Mouse (Mus musculus): ENCODE measurements around the gene Gm6583. TPM values are rescaled to one million over a fixed set of nuclear protein-coding genes. Genes with fewer than 3 reads are reported as not detected.
"Not testable (repeated sequence)": the region's sequence is repeated elsewhere in the genome, so short reads cannot be mapped to it uniquely, and the experiment has no call there.

The Gm6583 gene
- total RNA-seq, 4 experiments from 2014 or later = 0.17 TPM; not detected in 2

- peak; percentile 74 for DNase-seq
These were observed 30.9 kb downstream of the Gm6583 start for GRCm38 (mm10) chr5:112324637-112325545.

DNA sequence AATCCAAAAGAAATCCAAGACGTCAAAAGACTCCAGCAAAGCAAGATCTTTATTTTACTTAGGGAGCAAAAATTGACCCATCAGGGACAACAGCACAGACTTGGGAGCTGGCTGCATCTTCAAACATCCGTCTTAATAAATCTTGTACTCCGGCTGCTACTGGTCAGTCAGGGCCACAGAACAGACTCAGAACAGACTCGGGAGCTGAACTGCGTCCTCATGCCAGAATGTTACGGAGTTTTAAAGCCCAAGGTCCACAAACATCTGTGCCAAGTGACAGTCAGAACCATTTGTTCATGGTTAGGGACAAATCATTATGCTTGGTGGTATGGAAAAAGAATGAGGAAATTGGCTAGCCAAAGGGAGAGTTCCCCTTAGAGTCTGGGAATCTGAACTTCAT lies 32.6 kb downstream of the Gm6583 start:
- peak; percentile 61 for DNase-seq

GRCm38 (mm10) chr5:112321376-112321775 lies 34.5 kb downstream of the Gm6583 start:
- no peak for DNase-seq

- DNase-seq = no peak
These were observed 34.9 kb downstream of the Gm6583 start for GRCm38 (mm10) chr5:112320936-112321335.

GRCm38 (mm10) chr5:112320379-112320778 lies 35.5 kb downstream of the Gm6583 start:
- DNase-seq = no peak

GRCm38 (mm10) chr5:112319343-112319742 lies 36.5 kb downstream of the Gm6583 start:
- DNase-seq = not testable (repeated sequence)

DNA sequence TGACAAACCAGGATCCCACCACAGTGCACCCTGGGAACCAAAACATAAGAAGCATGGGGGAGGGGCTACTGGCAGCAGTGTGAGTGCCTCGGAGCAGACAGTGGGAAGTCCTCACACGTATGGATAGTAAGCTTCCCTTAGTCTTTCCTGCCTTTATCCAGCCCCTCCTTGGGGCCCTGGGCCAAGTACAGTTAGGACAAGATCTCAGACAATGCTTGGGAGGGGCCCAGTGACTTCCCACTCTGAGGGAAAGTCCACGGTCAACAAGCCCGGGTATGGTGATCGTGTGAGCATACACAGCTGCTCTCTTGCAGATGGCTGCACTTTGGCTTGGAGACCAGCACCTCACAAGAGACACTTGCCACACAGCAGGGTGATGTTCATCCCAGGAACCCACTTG lies 38.5 kb downstream of the Gm6583 start:
- DNase-seq = no peak

DNA sequence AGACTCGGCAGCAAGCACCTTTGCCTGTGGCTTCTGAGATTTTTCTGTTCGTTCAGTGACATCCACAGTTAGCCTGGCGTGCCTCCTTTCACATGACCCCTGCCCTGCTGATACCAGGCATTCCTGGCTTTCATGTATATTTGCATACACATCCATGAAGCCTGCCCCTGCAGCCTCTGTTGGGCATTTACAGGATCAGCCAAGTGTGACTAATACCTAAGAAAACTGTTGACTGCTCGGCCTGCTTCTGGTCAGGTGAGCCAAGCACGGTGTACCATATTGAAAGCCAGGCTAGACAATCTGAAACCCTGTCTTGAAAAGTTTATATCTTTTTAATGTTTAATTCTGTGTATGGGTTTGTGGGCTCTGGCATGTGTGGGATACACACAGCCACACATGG lies 39.4 kb downstream of the Gm6583 start:
- no peak for DNase-seq

DNA sequence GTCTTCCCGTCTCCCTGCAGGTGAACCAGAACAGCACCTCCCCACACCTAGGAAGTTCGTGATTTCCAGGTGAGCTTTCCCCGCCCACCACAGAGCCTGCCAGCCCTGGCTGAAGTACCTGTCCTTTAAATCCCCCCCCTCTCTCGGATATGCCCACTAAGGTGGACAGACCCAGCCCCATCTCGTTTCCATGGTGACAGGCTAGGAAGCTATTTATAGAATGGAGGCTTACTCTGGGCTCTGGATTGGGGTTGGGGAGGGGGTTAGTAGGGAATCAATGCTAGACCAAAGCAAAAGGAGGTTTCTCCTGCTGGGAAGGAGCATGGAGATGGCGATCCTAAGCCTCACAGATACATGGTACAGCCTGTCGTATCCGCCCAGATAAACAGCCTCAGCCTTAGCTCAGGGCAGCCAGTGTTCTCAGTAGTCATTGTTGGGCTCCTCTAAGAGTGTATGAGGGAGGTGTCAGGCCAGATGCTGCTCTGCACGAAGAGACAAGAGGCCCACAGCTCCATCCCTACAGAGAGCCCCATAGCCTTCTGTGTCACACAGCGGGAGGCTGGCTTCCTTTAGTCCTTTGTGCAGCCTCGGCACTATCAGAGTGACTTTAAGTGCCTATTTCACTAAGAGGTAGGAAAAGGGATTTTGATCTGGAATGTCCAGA lies 42.5 kb downstream of the Gm6583 start:
- DNase-seq = no peak

DNA sequence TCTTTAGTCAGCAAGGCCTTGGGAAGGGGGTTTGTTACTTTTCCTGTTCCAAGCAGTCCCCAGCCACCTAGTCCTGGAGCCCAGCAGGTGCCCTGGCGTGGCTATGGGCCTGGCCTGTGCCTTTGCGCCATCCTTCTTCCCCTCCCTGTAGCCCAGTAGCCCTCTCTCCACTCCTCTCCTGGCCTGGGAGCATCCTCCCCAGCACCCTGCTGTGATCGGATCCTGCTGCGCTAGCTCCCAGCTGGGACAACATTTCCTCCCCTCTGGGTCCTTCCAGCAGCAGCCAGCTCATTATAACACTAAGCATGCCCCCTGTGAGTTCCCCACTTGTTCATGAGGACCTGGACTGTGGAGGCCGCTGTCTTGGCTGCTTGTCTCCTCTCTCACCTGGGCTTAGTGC lies 50.0 kb downstream of the Gm6583 start:
- DNase-seq = no peak

Other genes starting within 250 kb of the Gm6583 start
- 100 to 1,000 TPM in 1 of 4 experiments, 10 to 100 TPM in 3; 42.1 to 126 (median 66.3) TPM for gene Cryba4, start 103.5 kb downstream of the Gm6583 start, total RNA-seq (2022)
- 1 to 10 TPM in 3 of 4 experiments, under 1 TPM in 1; 0.74 to 7.0 (median 2.6) TPM for gene Crybb1, start 100.2 kb downstream of the Gm6583 start, total RNA-seq (2022)
- 100 to 1,000 TPM; 143 to 211 (median 173) TPM for gene Tpst2, start 79.3 kb downstream of the Gm6583 start, total RNA-seq (2022)
- 10 to 100 TPM; 36.2 to 44.0 (median 38.9) TPM for gene Tfip11, start 29.7 kb downstream of the Gm6583 start, total RNA-seq (2022)
- 10 to 100 TPM; 26.0 to 51.5 (median 29.9) TPM for gene Srrd, start 13.0 kb downstream of the Gm6583 start, total RNA-seq (2022)
- 10 to 100 TPM; 27.7 to 43.6 (median 31.3) TPM for gene Hps4, start 12.9 kb downstream of the Gm6583 start, total RNA-seq (2022)
- 1 to 10 TPM; 2.2 to 6.9 (median 3.5) TPM for gene Asphd2, start 38.8 kb upstream of the Gm6583 start, total RNA-seq (2022)
- gene Gm6588, start 93.4 kb upstream of the Gm6583 start, total RNA-seq (2022) = not detected
- 10 to 100 TPM in 1 of 4 experiments, 1 to 10 TPM in 3; 5.5 to 10.8 (median 7.5) TPM for gene Sez6l, start 221.2 kb upstream of the Gm6583 start, total RNA-seq (2022)

Measured in adrenal gland, adult 8-10 months (tissue).